Mouse (Mus musculus) lung, postnatal 4 days (tissue): ENCODE results near the gene Mrfap1.
A peak's percentile ranks its signal among the peaks of the same experiment; 100 is the strongest.

Source experiments
- DNase-seq, 2 experiments: peaks; one replicate each; pipeline ENCODE4 v3.0.0; 2021

Gene Mrfap1

DNA sequence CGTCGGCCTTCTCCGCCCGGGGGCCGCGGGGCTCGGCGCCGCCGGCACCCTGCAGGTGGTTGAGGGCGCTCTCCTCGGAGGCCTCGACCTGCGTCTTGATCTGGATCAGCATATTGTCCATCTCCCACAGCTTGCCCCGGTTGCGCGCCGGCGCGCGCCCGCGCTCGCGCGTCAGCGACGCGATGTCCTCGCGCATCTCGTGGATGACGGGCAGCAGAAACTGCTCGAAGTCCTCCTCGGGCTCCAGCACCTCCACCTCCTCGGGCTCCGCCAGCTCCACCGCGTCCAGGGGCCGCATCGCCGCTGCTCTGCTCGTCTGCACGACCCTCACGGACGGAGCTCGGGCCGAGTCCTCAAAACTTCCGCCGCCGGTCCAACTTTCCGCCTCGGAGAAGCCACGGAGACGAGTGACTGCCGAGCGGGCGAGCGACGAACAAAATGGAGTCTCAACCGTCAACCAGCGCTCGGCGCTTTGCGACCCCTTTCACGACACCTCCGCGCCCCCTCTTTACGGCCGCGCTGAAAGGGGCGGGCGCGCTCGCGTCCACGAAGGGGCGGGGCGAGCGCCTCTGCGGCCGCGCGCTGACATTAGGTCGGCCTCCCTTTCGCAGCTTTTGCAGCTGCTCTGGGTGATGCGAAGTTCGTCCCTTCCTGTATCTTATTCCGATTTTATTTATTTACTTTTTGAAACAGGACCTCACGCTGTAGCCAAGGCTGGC, at the start of gene Mrfap1:
TSS of gene Mrfap1 (minus strand) at position 477 of the 719 bp plus-strand sequence.
- DNase-seq, result peak; percentile 96

DNA sequence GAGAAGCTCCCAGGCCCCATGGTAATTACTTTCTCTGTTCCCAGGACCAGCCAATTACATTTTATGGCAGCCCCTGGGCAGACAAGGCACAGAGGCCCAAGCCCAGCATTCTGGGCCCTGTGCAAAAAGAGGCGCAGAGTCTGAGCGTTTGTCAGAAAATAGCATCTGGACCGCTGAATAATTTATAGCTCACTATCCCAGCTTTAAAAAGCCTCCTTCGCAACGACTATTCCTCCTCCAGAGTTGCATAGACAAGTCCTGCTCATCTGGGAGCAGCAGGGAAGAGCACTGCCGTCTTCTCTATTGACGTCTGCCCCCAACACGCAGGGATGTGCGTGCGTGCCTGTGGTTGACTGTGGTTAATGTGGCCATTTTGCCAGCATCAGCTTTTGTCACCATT, 47.9 kb upstream of the Mrfap1 start:
- DNase-seq, result no peak

DNA sequence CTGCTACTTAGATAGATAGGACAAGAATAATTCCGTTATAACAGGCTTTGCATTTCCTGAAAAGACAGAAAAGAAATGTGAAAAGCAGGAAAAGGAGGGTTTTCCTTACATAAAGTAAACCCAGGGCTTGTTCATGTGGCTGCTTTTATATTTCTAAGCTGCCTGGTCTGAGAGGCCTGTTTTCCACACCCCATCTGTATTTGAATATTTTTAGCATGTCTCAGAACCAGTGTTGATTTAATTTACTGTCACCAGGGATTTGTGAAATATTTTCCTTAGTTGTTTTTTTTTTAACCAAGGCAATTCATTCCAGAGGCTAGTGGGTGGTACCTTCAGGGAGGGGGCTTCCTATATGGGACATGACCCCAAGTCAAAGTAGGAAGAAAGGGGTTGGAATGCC, 45.1 kb upstream of the Mrfap1 start:
- no peak for DNase-seq

DNA sequence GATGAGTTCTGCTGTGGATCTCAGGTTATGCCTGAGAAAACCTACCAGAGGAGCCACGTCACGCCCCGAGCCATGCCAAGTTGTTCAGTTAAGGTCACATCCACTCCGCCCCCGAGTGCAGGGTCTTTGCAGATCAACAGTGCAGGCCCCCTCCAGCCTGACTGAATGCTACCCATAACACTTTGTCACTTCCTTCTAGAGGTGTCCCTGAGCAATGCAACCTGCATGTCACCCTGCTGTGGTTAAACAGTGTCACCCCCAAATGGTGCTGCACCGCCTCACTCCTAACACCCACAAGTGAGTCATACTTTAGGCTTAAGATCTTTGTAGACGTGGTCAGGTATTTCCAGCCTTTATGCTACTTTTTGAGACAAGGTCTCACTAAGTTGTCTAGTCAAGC, 43.5 kb upstream of the Mrfap1 start:
- no peak for DNase-seq

DNA sequence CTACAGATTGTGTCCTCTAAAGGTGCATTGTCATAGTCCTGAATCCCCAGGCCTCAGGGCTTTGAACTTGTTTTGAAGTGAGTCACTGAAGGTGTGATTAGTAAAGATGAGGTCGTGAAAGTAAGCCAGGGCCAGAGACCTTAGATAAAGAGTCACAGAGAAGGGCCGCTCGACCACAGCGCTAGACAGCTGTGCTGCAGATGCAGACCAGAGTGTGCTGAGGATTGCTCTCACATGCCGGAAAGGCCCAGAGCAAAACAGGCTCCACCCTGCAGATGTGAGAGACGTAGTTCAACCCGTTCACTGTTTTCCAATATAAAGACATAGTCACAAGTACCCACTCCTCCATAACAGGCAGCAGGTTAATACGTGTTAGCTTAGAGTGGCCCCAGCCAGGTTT, 43.0 kb upstream of the Mrfap1 start:
- no peak for DNase-seq

DNA sequence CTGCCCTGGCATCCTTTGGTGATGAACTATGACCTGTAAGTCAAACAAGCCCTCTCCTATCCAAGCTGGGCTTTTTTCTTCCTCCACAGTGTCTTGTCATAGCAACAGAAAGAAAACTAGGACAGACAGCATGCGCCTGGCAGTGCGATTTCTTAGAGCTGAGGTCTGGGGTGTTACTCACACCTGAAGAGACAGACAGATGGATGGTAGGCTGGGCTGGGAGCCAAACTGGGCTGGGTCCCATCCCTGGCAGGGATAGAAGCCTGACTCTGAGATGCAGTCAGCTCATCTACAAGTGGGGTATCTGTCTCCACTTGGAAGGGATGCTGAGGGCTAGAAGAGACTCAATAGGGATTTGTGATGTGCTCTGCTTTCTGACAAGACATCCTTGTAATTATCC, 42.5 kb upstream of the Mrfap1 start:
- DNase-seq, result no peak

DNA sequence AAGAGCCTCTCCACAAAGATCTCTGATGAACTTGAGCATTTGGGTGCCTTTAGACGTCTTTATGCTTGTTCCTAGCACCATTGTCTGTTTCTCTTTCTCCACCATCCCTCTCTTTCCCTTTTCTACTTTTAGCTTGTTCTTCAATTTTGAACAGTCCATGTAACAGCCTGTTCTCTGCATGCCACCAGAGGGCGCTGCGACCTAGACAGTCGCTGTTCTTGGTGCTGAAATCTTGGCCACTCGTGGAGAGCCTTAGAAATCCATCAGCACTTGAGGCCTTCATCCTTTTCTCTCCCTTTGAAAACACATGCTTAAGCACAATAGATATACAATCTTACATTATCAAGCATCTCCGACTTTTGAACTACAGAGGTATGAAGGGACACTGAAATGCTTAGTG, 39.4 kb upstream of the Mrfap1 start:
- peak; percentile 62 to 78 for DNase-seq

DNA sequence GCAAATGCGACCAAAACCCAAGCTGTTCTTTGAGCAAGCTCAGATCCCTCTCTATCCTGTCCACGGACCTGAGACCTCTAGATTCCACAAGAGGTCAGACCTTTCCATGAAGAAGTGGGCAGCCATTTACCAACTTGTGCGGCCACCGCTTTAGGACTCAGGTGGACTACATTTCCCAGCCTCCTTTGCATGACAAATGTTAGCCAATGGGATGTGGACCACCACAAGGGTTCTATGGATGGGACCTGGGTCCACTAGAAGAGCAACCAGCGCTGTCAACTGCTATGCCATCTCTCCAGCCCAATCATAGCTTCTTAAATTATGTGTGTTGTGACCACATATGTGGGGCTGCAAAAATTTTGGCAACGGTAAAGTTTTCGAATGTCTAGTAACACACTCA, 34.7 kb upstream of the Mrfap1 start:
- no peak for DNase-seq

DNA sequence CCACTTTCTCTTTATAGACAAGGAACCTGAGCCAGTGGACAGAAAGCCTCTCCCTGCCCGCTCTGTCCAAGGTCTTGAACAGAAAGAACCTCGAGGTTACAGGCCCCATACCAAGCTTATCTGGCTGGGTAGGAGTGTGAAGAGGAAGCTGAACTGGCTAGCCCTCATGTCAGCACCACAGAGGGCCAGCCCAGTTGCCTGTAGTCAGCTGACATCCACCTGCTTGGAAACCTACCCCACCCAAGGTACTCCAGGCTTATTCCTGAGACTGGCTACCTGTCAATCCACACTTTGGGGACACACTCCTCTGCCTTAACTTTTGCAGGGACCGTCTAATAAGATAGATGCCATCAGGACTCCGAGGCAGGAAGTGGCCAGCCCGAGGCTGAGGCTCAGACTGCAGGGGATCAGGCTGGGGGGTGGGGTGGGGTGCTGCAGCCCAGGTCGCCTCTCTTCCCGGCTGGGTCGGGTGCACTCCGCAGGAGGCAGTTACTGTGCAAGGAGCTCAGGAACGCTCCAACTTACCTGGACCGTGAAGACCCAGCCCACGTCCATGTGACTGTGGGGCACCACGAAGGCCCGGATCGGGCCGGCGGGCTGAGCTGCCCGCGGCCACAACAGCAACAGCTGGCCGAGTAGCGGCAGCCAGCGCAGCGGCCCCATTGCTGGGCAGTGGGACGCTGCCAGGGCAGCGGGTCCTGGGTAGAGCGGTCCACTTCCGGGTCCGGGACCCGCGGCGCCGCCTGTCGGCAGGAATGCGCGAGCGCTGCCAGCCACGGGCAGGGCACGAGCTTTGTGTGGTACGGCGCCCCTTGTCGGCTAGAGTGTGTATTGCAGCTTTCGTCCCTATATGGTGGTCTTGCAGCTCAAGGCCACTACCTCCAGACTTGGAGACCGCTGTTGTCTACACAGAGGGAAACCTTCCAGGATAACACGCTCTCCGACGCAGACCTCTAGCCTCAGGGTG, 33.6 kb upstream of the Mrfap1 start, which contains the start of gene Man2b2:
TSS of gene Man2b2 (minus strand) at position 741 of the 967 bp plus-strand sequence.
- peak; percentile 93 to 96 for DNase-seq

DNA sequence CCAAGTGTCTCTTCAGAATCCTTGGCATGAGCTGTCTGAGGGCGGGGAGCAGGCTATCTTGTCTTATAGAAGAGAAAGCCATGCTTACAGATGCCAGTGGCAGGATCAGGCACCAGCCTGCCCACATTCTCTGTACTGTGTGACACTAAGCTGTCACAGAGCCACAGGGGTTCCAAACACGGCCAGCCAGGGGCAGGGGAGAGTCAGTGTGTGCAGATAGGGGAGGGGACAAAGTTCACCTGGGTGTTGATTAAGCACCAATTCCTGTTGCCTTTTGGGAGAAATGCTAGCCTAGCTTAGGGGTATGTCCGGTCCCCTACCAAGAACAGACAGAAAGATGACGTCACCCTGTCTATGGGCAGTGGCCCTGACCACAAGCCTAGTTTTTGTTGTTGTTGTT, 32.5 kb upstream of the Mrfap1 start:
- no peak for DNase-seq

DNA sequence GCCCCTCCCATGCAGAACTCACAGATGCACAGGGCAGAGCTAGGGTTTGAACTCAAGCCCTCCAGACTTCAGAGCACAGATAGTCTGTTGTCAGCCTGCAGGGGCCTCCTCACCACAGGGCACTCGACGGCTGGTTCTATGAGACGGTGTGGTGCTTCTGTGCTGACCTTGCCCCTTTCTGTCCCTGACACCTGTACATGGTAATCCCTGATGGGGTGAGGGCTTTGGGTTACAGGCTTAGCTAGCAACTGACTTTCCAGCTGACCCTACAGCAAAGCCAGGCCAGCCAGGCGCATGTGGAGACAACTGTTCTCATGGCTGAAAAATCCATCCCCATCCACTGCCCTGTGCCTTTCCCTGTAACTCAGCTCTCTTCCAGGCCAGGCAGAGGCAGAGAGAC, 26.3 kb upstream of the Mrfap1 start:
- DNase-seq, result no peak

DNA sequence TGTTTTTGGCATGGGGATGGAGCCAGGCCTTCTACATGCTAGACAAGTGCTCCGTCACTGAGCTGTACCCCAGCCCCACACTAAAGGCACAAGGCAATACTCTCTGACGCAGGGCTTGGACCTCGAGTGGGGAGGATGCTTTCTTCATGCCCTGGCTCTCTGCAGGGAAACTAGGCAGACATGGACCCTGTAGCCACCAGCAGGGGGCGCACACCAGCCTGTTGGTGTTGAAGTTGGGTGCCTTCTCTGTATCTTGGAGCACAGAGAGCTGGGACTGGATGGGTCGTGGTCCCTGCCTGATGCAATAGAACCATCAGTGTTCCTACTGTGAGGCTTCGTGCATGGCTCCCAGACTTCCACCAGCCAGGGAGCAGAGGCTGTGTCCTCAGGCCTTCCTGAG, 23.6 kb upstream of the Mrfap1 start:
- peak; percentile 43 for DNase-seq

DNA sequence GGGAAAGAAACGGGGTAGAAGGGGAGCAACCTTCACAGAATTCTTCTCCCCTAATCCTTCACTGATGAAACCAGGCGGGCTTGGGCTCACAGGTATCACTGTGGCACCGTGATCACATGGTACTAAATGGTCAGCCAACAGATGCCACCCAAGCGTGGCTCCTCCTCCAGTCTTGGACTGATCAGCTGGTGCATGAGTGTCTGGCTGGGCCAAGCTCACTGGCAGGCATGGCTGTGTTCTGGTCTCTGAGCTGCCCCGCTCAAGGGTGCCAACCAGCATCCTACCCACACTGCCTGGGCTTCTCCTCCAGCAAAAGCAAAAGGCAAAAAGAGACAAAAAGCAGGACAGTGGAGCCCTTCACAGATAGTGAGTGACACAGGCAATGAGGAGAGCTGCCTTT, 23.2 kb upstream of the Mrfap1 start:
- no peak for DNase-seq

DNA sequence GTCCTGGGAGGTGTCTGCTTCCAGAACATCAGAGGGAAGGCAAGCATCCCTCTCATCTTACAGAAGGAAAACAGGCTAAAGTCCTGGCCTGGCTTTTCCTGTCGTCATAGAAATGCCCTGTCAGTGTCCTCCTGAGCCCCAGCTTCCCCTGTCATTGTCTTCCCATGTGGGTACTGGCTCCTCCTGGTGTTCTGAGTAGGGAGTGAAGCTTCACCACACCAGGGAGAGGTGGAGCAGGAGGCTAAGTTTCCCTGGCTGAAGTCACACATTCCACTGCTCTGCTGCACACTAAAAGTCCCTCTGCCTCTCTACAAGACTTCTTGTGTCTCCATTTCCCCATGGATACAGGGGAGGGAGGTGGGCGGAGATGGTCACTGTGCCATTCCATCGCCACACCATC, 21.2 kb upstream of the Mrfap1 start:
- no peak for DNase-seq

DNA sequence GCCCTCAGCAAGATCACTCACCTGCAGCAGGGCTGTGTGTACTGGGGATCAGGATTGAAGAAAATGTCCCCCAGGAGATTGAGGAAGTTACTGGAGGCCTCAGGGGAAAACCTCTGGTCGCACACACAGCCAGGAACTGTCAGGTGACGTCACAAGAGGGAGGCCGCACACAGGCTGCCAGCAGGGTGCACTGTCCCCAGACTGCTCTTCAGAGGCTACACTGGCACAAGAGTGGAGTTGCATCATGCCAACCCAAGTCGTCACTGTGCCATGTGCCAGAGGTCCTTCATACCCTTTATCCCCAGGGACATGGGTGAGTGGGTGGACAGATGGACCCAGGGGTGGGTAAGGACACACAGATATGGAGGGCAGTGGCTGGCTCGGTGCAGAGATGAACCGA, 18.0 kb upstream of the Mrfap1 start:
- peak in 1 of 2 experiments; percentile 39 for DNase-seq

DNA sequence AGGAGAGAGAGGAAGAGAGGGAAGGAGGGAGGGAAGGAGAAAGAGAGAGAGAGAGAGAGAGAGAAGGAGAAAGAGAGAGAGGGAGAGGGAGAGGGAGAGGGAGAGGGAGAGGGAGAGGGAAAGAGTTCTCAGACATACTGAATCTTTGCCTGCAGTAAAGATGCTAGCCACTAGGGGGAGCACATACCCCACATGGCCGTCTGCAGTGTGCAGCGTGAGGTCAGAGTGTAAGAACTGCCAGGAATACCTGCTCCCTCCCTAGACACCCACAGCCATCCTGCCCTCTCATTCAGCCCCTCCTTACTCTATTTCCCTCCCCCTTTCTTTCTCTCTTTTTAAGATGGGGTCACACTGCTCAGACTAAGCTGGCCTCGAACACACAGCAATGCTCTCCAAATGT, 14.8 kb upstream of the Mrfap1 start:
- peak in 1 of 2 experiments; percentile 72 for DNase-seq

DNA sequence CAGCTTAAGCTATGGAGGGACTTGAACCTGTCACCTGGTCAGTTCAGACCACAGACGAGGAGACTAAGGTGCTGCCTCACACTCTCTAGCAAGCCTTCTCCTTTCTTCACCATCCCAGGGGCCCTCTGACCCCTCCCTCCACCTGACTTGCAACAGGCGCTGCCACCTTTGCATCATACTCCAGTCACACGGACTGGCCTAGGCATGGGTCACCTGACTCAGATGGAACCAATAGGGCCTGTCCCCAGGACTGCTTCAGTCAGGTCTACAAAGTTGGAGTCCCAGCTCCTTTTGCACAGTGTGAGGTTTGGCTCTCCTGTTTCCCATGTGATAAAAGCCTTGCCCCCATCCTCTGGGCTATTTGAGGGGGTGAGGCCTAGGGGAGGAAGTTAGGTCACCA, 14.1 kb upstream of the Mrfap1 start:
- DNase-seq, result peak in 1 of 2 experiments; percentile 22

DNA sequence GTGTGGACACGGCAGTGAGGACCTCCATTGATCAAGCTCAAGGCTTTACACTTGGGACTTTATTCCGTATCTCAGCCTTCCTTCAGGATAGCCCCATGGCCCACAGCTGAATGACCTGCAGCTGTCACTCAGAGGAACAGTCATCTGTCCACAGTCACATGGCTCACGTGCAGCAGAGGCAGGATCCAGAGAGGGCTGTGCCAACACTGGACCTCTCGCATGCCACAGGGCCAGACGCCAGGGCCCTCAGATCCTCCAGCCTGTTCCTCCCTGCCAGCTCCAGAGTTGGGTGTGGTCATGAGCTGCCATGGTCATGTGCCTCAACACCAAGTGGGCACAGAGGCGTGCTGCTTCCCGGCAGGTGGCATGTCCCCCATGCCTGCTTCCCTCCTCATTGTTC, 12.6 kb upstream of the Mrfap1 start:
- DNase-seq, result no peak

DNA sequence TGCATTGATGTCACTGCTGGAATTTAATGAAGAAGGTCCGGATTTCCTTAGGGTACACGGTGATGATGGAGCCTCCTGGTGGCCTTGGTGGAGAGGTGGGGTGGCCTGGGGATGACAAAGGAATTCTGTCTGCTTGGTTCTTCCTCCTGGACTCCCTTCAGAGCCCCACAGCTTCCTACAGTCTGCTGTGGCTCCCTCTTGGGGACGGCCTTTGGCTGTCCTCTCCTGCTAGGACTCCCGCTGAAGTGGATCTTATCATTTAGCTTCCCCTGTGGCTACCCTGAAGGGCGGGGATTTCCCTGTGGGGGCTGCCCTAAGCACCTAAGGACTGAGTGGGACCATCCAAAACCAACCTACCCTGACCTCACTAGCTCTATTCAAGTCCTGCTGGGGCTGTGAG, 10.5 kb upstream of the Mrfap1 start:
- no peak for DNase-seq

DNA sequence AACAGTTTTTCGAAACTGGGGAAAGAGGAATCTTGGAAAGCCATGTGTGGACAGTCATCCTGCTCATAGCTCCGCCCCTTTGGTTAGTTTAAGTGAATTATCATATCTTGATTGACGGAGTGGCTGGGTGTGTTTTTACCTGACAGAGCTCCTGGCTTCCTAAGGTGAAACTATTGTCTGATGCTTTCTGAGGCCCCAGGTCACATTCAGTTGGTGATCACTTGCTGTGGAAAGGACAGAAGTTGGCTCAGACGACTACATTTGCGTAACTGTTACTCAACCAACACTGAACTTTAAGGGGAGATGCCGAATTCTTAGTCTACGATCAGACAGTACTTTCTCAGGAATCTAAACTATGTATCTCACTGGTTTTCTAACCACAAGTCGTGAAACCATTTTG, 719 bp upstream of the Mrfap1 start:
- no peak for DNase-seq

DNA sequence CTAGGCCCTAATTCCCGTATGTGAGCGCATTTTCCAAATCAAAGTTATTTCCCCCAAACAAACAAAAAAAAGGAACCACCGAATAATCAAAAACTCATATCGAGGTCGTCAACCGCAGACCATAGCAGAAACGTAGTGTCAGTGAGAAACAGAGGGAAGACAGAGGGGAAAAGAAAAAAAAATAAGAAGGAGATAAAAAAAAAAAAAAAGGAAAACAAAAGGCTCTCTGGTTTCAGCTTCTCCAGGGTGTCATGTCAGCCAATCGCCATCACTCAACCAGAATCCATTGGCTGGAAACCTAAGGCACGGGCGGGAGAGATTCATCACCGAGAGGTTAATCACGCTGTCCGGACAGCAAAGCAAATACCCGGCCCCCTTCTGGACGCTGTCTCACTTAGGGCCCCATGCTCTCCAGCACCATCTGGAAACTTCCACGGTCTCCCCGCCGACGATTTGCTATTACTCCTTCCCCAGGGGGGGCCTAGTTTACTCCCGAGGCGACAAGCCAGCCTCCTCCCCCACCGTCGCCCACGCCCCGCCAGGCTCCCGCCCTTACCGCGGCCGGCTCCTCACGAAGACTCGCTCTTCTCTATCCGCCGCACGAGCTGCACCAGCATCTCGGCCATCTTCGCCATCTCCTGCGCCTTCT, 801 bp downstream of the Mrfap1 start:
- peak; percentile 77 to 79 for DNase-seq

DNA sequence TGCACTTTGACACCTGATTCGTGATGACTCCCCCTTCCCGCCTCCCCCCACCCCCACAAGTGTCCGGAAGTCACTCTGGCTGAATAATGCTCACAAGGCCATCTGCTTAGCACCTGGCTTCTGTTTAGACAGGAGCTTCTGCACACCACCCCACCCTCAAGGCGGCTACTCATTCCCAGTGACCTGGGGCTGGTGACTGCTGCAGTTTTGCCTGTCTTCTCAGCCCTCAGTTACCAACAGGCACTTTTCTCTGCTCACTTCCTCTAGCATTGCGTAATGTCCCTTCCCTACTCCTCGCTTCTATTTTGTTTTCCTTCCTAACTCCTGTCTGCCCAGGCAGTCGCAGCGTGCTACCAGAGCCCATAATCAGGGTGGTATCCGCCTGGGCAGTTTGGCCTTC, 4.7 kb downstream of the Mrfap1 start:
- DNase-seq, result no peak

DNA sequence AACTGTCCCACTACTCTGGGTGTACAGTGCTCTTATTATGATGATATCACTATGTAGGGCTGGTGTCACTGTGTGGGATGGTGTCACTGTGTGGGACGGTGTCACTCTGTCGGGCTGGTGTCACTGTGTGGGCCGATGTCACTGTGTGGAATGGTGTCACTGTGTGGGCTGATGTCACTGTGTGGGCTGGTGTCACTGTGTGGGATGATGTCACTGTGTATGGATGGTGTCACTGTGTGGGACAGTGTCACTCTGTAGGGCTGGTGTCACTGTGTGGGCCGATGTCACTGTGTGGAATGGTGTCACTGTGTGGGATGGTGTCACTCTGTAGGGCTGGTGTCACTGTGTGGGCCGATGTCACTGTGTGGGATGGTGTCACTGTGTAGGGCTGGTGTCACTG, 10.5 kb downstream of the Mrfap1 start:
- no peak for DNase-seq

DNA sequence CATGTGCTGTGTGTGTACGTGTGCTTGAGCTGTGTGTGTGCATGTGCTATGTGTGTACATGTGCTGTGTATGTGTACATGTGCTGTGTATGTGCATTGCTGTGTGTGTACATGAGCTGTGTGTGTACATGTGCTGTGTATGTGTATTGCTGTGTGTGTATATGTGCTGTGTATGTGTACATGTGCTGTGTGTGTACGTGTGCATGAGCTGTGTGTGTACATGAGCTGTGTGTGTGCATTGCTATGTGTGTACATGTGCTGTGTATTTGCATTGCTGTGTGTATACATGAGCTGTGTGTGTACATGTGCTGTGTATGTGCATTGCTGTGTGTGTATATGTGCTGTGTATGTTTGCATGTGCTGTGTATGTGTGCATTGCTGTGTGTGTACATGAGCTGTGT, 17.1 kb downstream of the Mrfap1 start:
- DNase-seq, result no peak
